Mouse (Mus musculus) forebrain, embryonic 15.5 days (tissue): ENCODE data around the gene Mgat4b. TPM values are rescaled to one million over a fixed set of nuclear protein-coding genes. Genes with fewer than 3 reads are reported as not detected.

Experiments used
- ATAC-seq: fragments of 200-750 bp; cut with Nextera tagmentation; replicated peaks from 2 replicates; pipeline ENCODE4 v1.8.0; 2017; ENCODE audit warnings: mild to moderate bottlenecking, moderate TSS enrichment, moderate library complexity
- H3K27ac ChIP-seq: fragments of 300-500 bp; sonication (generic); replicated peaks from 2 replicates; pipeline ENCODE4 v1.5.1; 2015; ENCODE audit warnings: mild to moderate bottlenecking, inconsistent platforms
- H3K27me3 ChIP-seq: fragments of 300-500 bp; sonication (generic); 2 replicates; pipeline ENCODE4 v1.6.1; 2015; ENCODE audit warnings: inconsistent platforms
- H3K36me3 ChIP-seq: fragments of 300-500 bp; sonication (generic); 2 replicates; pipeline ENCODE4 v1.6.1; 2015; ENCODE audit warnings: mild to moderate bottlenecking, inconsistent platforms
- H3K4me1 ChIP-seq: fragments of 300-500 bp; sonication (generic); 2 replicates; pipeline ENCODE4 v1.6.1; 2015; ENCODE audit warnings: inconsistent platforms
- H3K4me2 ChIP-seq: fragments of 300-500 bp; sonication (generic); replicated peaks from 2 replicates; pipeline ENCODE4 v1.6.1; 2015; ENCODE audit warnings: mild to moderate bottlenecking, inconsistent platforms
- H3K4me3 ChIP-seq: fragments of 300-500 bp; sonication (generic); 2 replicates; pipeline ENCODE4 v1.5.1; 2015; ENCODE audit warnings: mild to moderate bottlenecking, inconsistent platforms
- H3K9ac ChIP-seq: fragments of 300-500 bp; sonication (generic); replicated peaks from 2 replicates; pipeline ENCODE4 v1.6.1; 2015; ENCODE audit warnings: mild to moderate bottlenecking, inconsistent platforms
- H3K9me3 ChIP-seq: fragments of 300-500 bp; sonication (generic); 2 replicates; pipeline ENCODE4 v1.6.1; 2016; ENCODE audit warnings: inconsistent platforms
- WGBS: fragments of 180-500 bp; shearing (Covaris S2); methylation state at CpG from one replicate; pipeline ENCODE4 v1.1.7; 2015; ENCODE audit warnings: mixed read lengths; 5-methylcytosine and 5-hydroxymethylcytosine counted together
- polyA plus RNA-seq: library from polyadenylated mRNA; unstranded; fragments of >200 nt; fragmentation: Nextera tagmentation; extraction: Ambion mirVana; gene quantifications from 2 replicates; pipeline ENCODE4 v1.2.1, GENCODE M21; 2015

The Mgat4b gene
- polyA plus RNA-seq, 1 experiment from 2014 or later = 46.3 TPM

DNA sequence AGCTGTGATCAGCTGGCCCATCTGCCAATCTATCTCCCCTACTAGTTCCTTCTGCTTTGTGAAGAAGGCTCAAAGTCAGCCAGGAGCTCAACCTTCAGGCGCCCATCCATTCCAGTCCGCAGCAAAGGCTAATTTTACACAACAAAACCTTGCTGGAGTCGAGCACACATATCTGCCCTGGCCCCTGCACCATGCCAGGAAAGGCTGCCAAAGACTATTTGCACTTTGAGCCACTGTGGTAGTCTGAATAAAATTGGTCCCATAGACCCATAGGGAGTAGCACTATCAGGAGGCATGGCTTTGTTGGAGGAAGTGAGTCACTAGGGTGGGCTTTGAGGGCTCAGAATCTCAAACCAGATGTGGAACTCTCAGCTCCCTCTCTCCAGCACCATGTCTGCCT lies 5.3 kb upstream of the Mgat4b start:
- Histone ChIP-seq H3K9ac (no peak overlapping the region), H3K4me1 (peaks cover 15% of the 10 kb centered on the region), H3K4me2 (no peak overlapping the region), H3K9me3 (no peaks in the 10 kb centered on the region), H3K27ac (no peak overlapping the region), H3K27me3 (no peaks in the 10 kb centered on the region), H3K36me3 (peaks cover 69% of the 10 kb centered on the region), H3K4me3 (no peak overlapping the region)
- WGBS = 84% methylated on average over 3 of the region's 3 CpGs
- ATAC-seq = no peak

DNA sequence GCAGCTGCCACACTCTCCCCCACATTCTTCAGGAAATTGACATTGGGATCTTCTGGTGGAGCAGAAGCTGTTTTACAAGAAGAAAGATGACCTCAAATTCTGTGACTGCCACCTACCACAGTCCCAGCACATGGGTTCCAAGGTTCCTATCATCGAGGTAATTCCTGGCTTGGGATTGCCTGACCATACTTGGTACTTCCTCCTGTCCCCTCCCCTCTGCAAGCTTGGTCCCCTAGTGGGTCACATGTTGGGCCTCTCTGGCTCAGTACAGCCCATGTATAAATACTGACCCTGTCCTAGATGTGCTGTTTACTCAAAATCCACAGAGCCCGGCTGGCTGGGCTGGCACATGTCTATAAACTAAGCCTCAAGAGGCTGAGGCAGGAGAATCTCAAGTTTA lies 4.7 kb upstream of the Mgat4b start:
- Histone ChIP-seq H3K4me3 (no peak overlapping the region), H3K4me2 (no peak overlapping the region), H3K9ac (no peak overlapping the region), H3K9me3 (no peaks in the 10 kb centered on the region), H3K27ac (no peak overlapping the region), H3K27me3 (no peaks in the 10 kb centered on the region), H3K36me3 (peaks cover 63% of the 10 kb centered on the region), H3K4me1 (peaks cover 18% of the 10 kb centered on the region)
- 94% methylated on average over 2 of the region's 2 CpGs for WGBS
- no peak for ATAC-seq

DNA sequence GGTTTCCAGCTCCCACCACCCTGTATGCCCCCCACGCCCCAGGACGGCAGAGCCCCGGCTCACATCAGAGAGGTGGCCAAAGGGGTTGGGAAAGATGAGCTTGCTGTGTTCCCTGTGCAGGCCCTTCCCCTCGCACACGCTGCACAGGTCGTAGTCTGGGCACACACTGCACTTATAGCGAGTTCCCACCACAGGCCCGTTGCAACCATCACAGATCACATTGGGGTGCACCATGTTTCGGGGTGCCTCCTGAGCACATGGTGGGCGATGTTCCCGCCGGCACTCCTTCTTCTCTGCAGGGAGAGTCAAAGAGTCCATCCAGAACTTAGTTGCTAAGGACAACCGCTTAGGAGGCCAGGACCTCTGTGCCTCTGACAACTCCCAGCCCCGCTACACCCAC lies 3.3 kb upstream of the Mgat4b start:
- no peaks in the 10 kb centered on the region for H3K9me3 ChIP-seq
- WGBS = 96% methylated on average over 14 of the region's 14 CpGs
- H3K4me3 ChIP-seq = no peak overlapping the region
- H3K36me3 ChIP-seq = peaks cover 50% of the 10 kb centered on the region
- H3K27ac ChIP-seq = no peak overlapping the region
- H3K9ac ChIP-seq = no peak overlapping the region
- H3K4me1 ChIP-seq = peaks cover 20% of the 10 kb centered on the region
- no peak overlapping the region for H3K4me2 ChIP-seq
- ATAC-seq = no peak
- H3K27me3 ChIP-seq = no peaks in the 10 kb centered on the region

DNA sequence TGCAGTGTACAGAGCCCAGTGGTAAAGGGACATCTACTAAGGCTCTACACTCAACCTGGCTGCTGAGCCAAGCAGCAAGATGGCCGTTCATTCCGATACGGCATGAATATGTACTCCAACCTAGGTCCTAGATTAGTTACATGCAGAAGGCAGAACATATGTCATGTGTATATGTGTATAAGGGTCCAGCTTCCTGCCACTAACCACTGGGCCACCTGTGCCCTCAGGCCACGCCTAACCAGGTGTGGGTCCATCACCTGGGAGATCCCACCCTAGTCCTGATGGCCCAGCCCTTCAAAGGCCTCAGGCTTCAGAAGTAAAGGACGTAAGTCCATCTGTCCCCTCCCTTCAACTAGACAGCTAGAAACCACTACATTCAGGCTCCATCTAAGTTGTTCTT lies 2.7 kb upstream of the Mgat4b start:
- peaks cover 22% of the 10 kb centered on the region for H3K4me1 ChIP-seq
- H3K9me3 ChIP-seq = no peaks in the 10 kb centered on the region
- H3K27me3 ChIP-seq = no peaks in the 10 kb centered on the region
- no peak overlapping the region for H3K27ac ChIP-seq
- no peak overlapping the region for H3K9ac ChIP-seq
- no peak overlapping the region for H3K4me2 ChIP-seq
- ATAC-seq = no peak
- H3K4me3 ChIP-seq = no peak overlapping the region
- peaks cover 43% of the 10 kb centered on the region for H3K36me3 ChIP-seq
- WGBS = 96% methylated on average over 5 of the region's 5 CpGs

DNA sequence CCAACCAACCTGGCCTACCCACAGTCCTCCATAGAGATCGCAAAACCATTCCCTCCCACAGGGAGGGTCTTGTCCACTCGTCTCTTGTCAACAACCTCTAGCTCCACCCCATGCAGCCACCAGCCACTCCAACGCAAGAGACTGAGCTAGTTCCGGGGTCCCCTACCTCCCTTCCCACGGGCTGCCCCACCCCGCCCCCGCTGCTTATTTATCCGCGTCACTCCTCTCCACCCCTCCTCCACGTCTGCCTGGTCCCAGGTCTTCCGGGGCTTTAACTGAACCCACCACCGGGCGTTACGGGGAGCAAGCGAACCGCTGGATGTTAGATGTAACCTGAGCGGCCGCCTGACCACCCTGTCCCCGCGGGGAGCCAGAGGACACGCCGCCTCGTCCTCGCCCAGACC lies 587 bp upstream of the Mgat4b start:
- under 1% methylated on average over 24 of the region's 24 CpGs for WGBS

DNA sequence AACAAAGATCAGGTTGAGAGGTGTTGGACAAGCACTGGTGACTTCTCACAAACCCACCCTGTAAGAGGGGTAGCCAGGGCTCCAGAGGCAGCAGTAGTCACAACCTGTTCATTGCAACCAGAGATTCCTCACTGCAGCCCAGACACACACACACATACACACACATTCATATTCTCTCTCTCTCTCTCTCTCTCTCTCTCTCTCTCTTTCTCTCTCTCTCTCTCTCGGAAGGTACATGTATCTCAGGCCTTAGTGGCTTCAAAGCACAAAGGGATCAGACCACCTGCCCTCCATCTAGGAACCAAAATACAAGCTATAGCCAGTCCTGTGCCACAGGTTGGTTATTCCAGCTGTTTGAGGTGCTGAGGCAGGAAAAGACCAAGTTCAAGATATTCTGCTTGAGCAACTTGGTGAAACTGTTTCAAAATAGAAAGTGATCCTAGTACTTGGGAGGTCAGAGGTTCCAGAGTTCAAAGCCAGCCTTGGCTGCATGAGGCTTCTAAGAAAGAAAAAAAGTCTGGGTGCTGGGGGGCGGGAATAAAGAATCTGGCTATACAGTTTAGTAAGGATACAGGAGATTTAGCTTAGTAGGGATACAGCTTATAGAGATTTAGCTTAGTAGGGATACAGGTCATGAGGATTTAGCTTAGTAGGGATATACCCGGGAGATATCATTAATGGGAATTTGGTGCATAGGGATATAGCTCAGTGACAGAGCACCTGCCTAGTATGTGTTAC lies 801 bp downstream of the Mgat4b start:
- Histone ChIP-seq H3K9me3 (no peaks in the 10 kb centered on the region), H3K4me2 (peak overlapping the region; percentile 56), H3K36me3 (peaks cover 12% of the 10 kb centered on the region), H3K4me3 (peak overlapping the region; percentile 90; the same call in 1 of the 2 replicates), H3K27ac (peak overlapping the region; percentile 95; the same call in 1 of the 2 replicates), H3K4me1 (peaks cover 31% of the 10 kb centered on the region), H3K9ac (no peak overlapping the region), H3K27me3 (no peaks in the 10 kb centered on the region)
- 85% methylated on average over 3 of the region's 3 CpGs for WGBS
- no peak for ATAC-seq

More for the DNA sequence above, 587 bp upstream of the Mgat4b start:
- peak overlapping the region; percentile 95 for H3K27ac ChIP-seq
- peak overlapping the region; percentile 93 for H3K9ac ChIP-seq
- peak overlapping the region; percentile 90 for H3K4me3 ChIP-seq
- H3K27me3 ChIP-seq = no peaks in the 10 kb centered on the region
- H3K4me2 ChIP-seq = peak overlapping the region; percentile 56
- H3K36me3 ChIP-seq = peaks cover 26% of the 10 kb centered on the region
- peaks cover 25% of the 10 kb centered on the region for H3K4me1 ChIP-seq
- ATAC-seq = peak; percentile 94
- no peaks in the 10 kb centered on the region for H3K9me3 ChIP-seq

DNA sequence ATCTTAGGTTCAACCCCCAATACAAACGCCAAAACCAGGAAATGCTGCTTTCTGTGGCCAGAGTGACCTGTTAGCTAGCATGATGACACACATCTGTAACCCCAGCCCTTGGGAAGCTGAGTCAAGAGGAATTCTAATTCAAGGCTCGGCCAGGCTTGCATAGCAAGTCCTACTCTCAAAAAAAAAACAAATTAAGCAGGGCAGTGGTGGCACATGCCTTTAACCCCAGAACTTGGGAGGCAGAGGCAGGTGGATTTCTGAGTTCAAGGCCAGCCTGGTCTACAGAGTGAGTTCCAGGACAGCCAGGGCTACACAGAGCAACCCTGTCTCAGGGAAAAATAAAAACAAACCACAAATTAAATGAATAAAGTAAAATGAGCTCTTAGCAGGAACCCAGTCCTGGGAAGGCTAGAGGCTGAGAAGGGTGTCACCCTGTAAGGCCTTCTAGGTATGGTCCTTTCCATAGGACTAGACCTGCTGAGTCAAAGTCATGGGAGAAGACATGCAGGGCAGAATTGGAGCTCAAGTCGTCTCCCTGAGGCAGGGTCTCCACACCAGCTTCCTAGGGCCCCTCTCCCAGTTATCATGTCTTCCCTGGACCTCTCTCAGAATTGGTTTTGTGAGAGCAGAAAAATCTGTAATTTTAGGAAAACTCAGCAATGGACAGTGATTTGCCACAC lies 1.5 kb downstream of the Mgat4b start:
- 74% methylated on average over 3 of the region's 3 CpGs for WGBS
- no peak overlapping the region for H3K4me2 ChIP-seq
- no peak overlapping the region for H3K4me3 ChIP-seq
- H3K27me3 ChIP-seq = no peaks in the 10 kb centered on the region
- H3K36me3 ChIP-seq = peaks cover 5% of the 10 kb centered on the region
- peaks cover 31% of the 10 kb centered on the region for H3K4me1 ChIP-seq
- H3K9ac ChIP-seq = no peak overlapping the region
- no peak for ATAC-seq
- H3K27ac ChIP-seq = no peak overlapping the region
- no peaks in the 10 kb centered on the region for H3K9me3 ChIP-seq

DNA sequence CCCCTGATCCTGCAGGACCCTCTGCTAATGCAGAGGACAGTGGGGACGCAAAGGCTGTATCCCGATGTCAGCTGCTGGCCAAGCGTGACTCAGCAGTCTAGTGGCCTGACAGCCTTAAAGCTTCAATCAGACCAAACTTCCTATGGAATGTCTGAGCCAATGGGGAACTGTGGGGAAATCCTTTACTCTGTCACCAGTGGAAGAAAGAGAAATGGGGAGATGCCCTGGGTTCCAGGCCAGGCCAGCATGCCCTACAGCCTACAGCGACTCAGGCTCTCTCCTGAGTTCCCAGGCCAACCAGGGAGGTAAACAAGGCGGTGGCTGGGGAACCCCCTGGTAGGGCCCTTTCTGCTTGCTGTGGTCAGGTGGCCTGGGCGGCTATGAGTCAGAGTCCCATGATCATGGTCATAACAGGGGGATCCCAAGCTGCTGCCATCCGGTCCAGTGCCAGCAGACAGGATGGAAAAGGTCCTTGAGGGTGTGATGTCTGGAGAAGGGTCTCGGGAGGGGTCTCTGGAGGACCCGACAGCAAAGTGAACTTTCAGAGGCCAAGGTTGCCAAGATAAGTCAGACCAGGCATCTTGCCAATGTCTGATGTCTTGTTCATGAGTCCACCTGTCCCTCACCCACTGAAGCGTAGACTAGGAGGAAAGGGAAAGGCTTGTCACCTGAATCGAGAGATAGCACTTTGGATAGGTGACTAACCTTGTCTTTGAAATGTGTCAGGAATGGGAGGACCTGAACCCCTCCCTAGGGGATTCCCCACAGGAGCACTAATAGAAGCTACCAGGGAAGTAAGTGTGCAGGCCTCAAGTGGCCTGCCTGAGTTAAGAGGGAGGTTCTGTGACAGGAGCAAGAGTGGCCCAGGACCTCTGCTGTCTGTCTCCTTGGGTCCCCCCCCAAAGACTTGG lies 2.4 kb downstream of the Mgat4b start:
- peaks cover 28% of the 10 kb centered on the region for H3K4me1 ChIP-seq
- no peak overlapping the region for H3K27ac ChIP-seq
- H3K4me2 ChIP-seq = no peak overlapping the region
- 66% methylated on average over 11 of the region's 11 CpGs for WGBS
- no peaks in the 10 kb centered on the region for H3K36me3 ChIP-seq
- H3K27me3 ChIP-seq = no peaks in the 10 kb centered on the region
- H3K4me3 ChIP-seq = no peak overlapping the region
- H3K9me3 ChIP-seq = no peaks in the 10 kb centered on the region
- no peak for ATAC-seq
- H3K9ac ChIP-seq = no peak overlapping the region

DNA sequence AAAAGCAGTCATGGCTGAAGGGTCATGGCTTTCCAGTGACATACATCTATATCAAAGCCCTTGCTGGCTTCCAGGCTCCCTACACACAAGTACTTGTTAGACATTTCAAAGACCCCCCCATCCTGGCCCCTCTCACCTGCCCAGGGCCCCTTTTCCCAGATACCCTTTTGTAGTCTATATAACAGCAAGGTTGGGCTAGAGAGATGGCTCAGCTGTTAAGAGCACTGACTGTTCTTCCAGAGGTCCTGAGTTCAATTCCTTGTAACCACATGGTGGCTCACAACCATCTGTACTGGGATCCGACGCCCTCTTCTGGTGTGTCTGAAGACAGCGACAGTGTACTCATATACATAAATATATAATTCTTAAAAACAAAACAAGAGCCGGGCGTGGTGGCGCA lies 3.9 kb downstream of the Mgat4b start:
- no peak overlapping the region for H3K9ac ChIP-seq
- H3K27me3 ChIP-seq = no peaks in the 10 kb centered on the region
- peaks cover 18% of the 10 kb centered on the region for H3K4me1 ChIP-seq
- 93% methylated on average over 6 of the region's 6 CpGs for WGBS
- no peaks in the 10 kb centered on the region for H3K36me3 ChIP-seq
- no peak for ATAC-seq
- H3K27ac ChIP-seq = no peak overlapping the region
- no peak overlapping the region for H3K4me2 ChIP-seq
- H3K9me3 ChIP-seq = no peaks in the 10 kb centered on the region
- no peak overlapping the region for H3K4me3 ChIP-seq

DNA sequence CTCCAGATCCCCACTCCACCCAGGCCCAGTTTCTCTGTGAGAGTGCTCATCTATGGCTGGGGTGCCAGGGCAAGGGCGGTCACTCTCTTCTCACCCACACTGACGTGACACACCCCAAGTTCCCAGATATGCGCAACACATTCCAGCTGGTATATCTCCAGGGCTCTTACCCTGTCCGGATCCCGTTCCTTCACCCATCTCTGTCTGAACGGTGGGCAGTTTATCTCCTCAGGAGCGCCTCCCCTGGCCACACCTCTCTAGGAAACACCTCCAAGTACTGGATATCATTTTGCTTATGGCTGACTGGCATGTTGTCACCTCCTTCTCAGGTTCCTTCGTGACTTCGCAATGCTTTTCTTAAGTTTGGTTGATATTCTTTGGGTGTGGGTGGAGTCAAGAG lies 4.9 kb downstream of the Mgat4b start:
- no peaks in the 10 kb centered on the region for H3K9me3 ChIP-seq
- no peak overlapping the region for H3K4me3 ChIP-seq
- peaks cover 16% of the 10 kb centered on the region for H3K4me1 ChIP-seq
- H3K27ac ChIP-seq = no peak overlapping the region
- H3K27me3 ChIP-seq = no peaks in the 10 kb centered on the region
- H3K36me3 ChIP-seq = no peaks in the 10 kb centered on the region
- H3K4me2 ChIP-seq = 0 out of 2 replicates have a peak overlapping the region, but pooled peaks have one; percentile 5
- no peak overlapping the region for H3K9ac ChIP-seq
- 28% methylated on average over 9 of the region's 9 CpGs for WGBS
- ATAC-seq = no peak

DNA sequence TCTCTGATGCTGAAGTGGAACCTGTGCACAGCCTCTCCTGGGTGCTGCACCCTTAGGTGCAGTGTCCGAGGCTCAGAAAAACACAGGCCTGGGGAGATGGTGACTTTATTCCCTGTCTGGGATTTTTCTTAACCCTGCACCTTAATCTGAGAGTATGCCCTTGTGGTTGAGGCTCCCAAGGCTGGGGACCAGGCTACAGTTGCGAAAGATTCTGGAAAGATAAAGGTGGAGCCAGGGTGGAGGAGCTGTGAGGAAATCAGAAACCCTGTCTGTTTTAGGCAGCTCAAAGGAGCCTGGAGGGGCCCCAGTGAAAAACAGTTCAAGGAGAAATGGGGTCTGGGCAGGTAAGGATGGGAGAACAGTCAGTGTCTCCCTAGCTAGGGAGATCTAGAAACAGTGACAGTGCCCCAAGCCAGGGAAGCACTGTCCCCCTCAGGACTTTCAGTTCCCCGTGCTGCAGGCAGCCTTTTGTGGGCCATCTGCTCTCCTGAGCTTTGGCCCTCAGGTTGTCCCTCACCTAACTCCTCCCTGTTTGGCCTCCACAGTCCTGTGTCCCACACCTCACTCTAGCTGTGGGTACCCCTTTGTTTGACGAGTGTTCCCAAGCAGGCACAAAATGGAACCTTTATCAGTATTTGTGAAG lies 6.2 kb downstream of the Mgat4b start:
- Histone ChIP-seq H3K4me1 (peaks cover 11% of the 10 kb centered on the region; the same call in 1 of the 2 replicates), H3K9me3 (no peaks in the 10 kb centered on the region), H3K4me3 (no peak overlapping the region), H3K36me3 (no peaks in the 10 kb centered on the region), H3K4me2 (no peak overlapping the region), H3K9ac (no peak overlapping the region), H3K27me3 (no peaks in the 10 kb centered on the region), H3K27ac (no peak overlapping the region)
- WGBS = 77% methylated on average over 4 of the region's 4 CpGs
- no peak for ATAC-seq
